Mouse (Mus musculus): ENCODE measurements at regions not wholly inside any gene's neighbourhood (a gene's known extent, or its start where the extent isn't known, plus 50 kb on each side); places are given as distances from the start of the nearest gene placed in this dataset.

GRCm38 (mm10) chr11:48746503-48746902, 53.6 kb upstream of the Rack1 start:
- Histone ChIP-seq H3K9me3 (ENCODE audit: control insufficient read depth, low read length) (no peaks in the 10 kb centered on the region), H3K4me3 (ENCODE audit: low read depth, low read length) (no peak overlapping the region), H3K9ac (ENCODE audit: low read length) (no peak overlapping the region), H3K27me3 (ENCODE audit: control insufficient read depth, insufficient read depth, low read length) (no peaks in the 10 kb centered on the region), H3K27ac (ENCODE audit: low read depth, low read length) (no peak overlapping the region), H3K4me2 (no peak overlapping the region), H3K4me1 (ENCODE audit: control insufficient read depth, insufficient read depth, low read length) (no peaks in the 10 kb centered on the region), H3K36me3 (ENCODE audit: control insufficient read depth, insufficient read depth, low read length) (no peaks in the 10 kb centered on the region)
- WGBS, result 93% methylated on average over 1 of the region's 1 CpGs
- DNase-seq (ENCODE audit: low spot score, missing footprints) (no peak), ATAC-seq (ENCODE audit: low FRiP score) (no peak)

- H3K9ac ChIP-seq (ENCODE audit: low read length), result no peak overlapping the region
- no peaks in the 10 kb centered on the region for H3K27me3 ChIP-seq (ENCODE audit: control insufficient read depth, insufficient read depth, low read length)
- no peaks in the 10 kb centered on the region for H3K36me3 ChIP-seq (ENCODE audit: control insufficient read depth, insufficient read depth, low read length)
- H3K27ac ChIP-seq (ENCODE audit: low read depth, low read length), result no peak overlapping the region
- H3K4me2 ChIP-seq, result no peak overlapping the region
- ATAC-seq (ENCODE audit: low FRiP score) (no peak), DNase-seq (ENCODE audit: low spot score, missing footprints) (no peak)
- no peaks in the 10 kb centered on the region for H3K4me1 ChIP-seq (ENCODE audit: control insufficient read depth, insufficient read depth, low read length)
- 83% methylated on average over 2 of the region's 2 CpGs for WGBS
- H3K9me3 ChIP-seq (ENCODE audit: control insufficient read depth, low read length), result no peaks in the 10 kb centered on the region
- no peak overlapping the region for H3K4me3 ChIP-seq (ENCODE audit: low read depth, low read length)
These were observed 52.1 kb upstream of the Rack1 start for GRCm38 (mm10) chr11:48748066-48748465.
